Mouse (Mus musculus) gastrocnemius, postnatal 14 days (tissue): ENCODE measurements around the gene D430042O09Rik. TPM values are rescaled to one million over a fixed set of nuclear protein-coding genes. Genes with fewer than 3 reads are reported as not detected.

Source experiments
- DNase-seq: peaks from one replicate; pipeline ENCODE4 v3.0.0; 2021; ENCODE audit warnings: mixed read lengths
- intact Hi-C: fragments of 180-260 bp; cut with DNase I; formaldehyde crosslinking; loops from one replicate; pipeline ENCODE4 v1.15.1; 2025; ENCODE audit warnings: low total_unique reads
- total RNA-seq, 2 experiments: library from RNA; stranded (reverse); gene quantifications; 2 replicates each; pipeline ENCODE4 v1.2.3; 2021

D430042O09Rik gene
- total RNA-seq, 2 experiments from 2014 or later, result 5.2 to 6.4 TPM

GRCm38 (mm10) chr7:125731679-125732078 is 24.0 kb downstream of the D430042O09Rik start:
- intact Hi-C loops, result no loop called here
- DNase-seq, result no peak

- intact Hi-C loops, result no loop called here
- DNase-seq, result no peak
These were observed 26.1 kb downstream of the D430042O09Rik start for GRCm38 (mm10) chr7:125733791-125734190.

- DNase-seq, result no peak
- intact Hi-C loops, result no loop called here
These were observed 28.8 kb downstream of the D430042O09Rik start for GRCm38 (mm10) chr7:125736366-125737015.

- intact Hi-C loops, result no loop called here
- no peak for DNase-seq
These were observed 32.8 kb downstream of the D430042O09Rik start for GRCm38 (mm10) chr7:125740521-125740920.

- DNase-seq, result no peak
- intact Hi-C loops, result no loop called here
These were observed 33.6 kb downstream of the D430042O09Rik start for GRCm38 (mm10) chr7:125741271-125741703.

- intact Hi-C loops, result no loop called here
- DNase-seq, result no peak
These were observed 37.1 kb downstream of the D430042O09Rik start for GRCm38 (mm10) chr7:125744774-125745173.

- intact Hi-C loops, result no loop called here
- DNase-seq, result no peak
These were observed 39.1 kb downstream of the D430042O09Rik start for GRCm38 (mm10) chr7:125746621-125747315.

- no peak for DNase-seq
- intact Hi-C loops, result no loop called here
These were observed 39.6 kb downstream of the D430042O09Rik start for GRCm38 (mm10) chr7:125747316-125747690.

- intact Hi-C loops, result no loop called here
- DNase-seq, result no peak
These were observed 40.5 kb downstream of the D430042O09Rik start for GRCm38 (mm10) chr7:125748186-125748585.

GRCm38 (mm10) chr7:125752699-125753325 is 45.1 kb downstream of the D430042O09Rik start:
- intact Hi-C loops, result no loop called here
- DNase-seq, result no peak

- intact Hi-C loops, result no loop called here
- DNase-seq, result no peak
These were observed 45.6 kb downstream of the D430042O09Rik start for GRCm38 (mm10) chr7:125753326-125753715.

GRCm38 (mm10) chr7:125756806-125757205 is 49.1 kb downstream of the D430042O09Rik start:
- intact Hi-C loops, result no loop called here
- DNase-seq, result no peak

GRCm38 (mm10) chr7:125757896-125758623 is 50.4 kb downstream of the D430042O09Rik start:
- intact Hi-C loops, result no loop called here

GRCm38 (mm10) chr7:125762289-125762688 is 54.6 kb downstream of the D430042O09Rik start:
- DNase-seq, result no peak
- intact Hi-C loops, result no loop called here

More at GRCm38 (mm10) chr7:125757896-125758623, 50.4 kb downstream of the D430042O09Rik start:
- no peak for DNase-seq

- DNase-seq, result no peak
- intact Hi-C loops, result no loop called here
These were observed 55.5 kb downstream of the D430042O09Rik start for GRCm38 (mm10) chr7:125762883-125763830.

GRCm38 (mm10) chr7:125764373-125764772 is 56.7 kb downstream of the D430042O09Rik start:
- no peak for DNase-seq
- intact Hi-C loops, result no loop called here

- DNase-seq, result peak; percentile 32
- intact Hi-C loops, result loop anchor here (5.0 kb wide), 1 partner anchor 315 kb away; the partner anchor contains the start of gene Gsg1l
These were observed 59.5 kb downstream of the D430042O09Rik start for GRCm38 (mm10) chr7:125766976-125767831.
